Mouse (Mus musculus) liver, embryonic 14.5 days (tissue): ENCODE results near the gene Pknox2. TPM values are rescaled to one million over a fixed set of nuclear protein-coding genes. Genes with fewer than 3 reads are reported as not detected.

Experiments used
- ATAC-seq: fragments of 200-750 bp; cut with Nextera tagmentation; 2 replicates; pipeline ENCODE4 v1.8.0; 2017; ENCODE audit warnings: moderate number of reproducible peaks, mild to moderate bottlenecking, moderate library complexity; ENCODE audit not compliant: insufficient read depth
- DNase-seq, 3 experiments: peaks; one replicate each; pipeline ENCODE4 v3.0.0-alpha.2; 2012 to 2013; ENCODE audit warnings: low read depth in 3 of 3, low spot score in 3 of 3
- H3K27ac ChIP-seq: fragments of 300-500 bp; sonication (generic); 2 replicates; pipeline ENCODE4 v1.5.1; 2014; ENCODE audit warnings: moderate library complexity, mild to moderate bottlenecking, control low read depth, inconsistent platforms
- H3K27me3 ChIP-seq: fragments of 300-500 bp; sonication (generic); 2 replicates; pipeline ENCODE4 v1.6.1; 2014; ENCODE audit warnings: mild to moderate bottlenecking, low read length, moderate library complexity; ENCODE audit not compliant: control insufficient read depth, insufficient read depth
- H3K36me3 ChIP-seq: fragments of 300-500 bp; sonication (generic); replicated peaks from 2 replicates; pipeline ENCODE4 v1.6.1; 2014; ENCODE audit warnings: low read depth; ENCODE audit not compliant: control insufficient read depth, insufficient read depth
- H3K4me1 ChIP-seq, 2 experiments: fragments of 200-500 bp in 1 of 2; fragments of 300-500 bp in 1 of 2; sonication (generic) in 1 of 2; replicated peaks; 2 replicates each; pipeline ENCODE4 v1.6.1; 2012 to 2014; ENCODE audit warnings: antibody characterized with exemption in 1 of 2, inconsistent platforms in 1 of 2, low read length in 1 of 2; ENCODE audit not compliant: control insufficient read depth in 2 of 2, insufficient read depth in 2 of 2
- H3K4me2 ChIP-seq: fragments of 300-500 bp; sonication (generic); 2 replicates; pipeline ENCODE4 v1.6.1; 2014; ENCODE audit warnings: low read depth, mild to moderate bottlenecking, control low read depth, moderate library complexity
- H3K4me3 ChIP-seq, 2 experiments: fragments of 200-500 bp in 1 of 2; fragments of 300-500 bp in 1 of 2; sonication (generic) in 1 of 2; 2 replicates each; pipeline ENCODE4 v1.5.1; 2012 to 2014; ENCODE audit warnings: low read depth in 2 of 2, low read length in 2 of 2, mild to moderate bottlenecking in 2 of 2, control low read depth in 1 of 2, inconsistent platforms in 1 of 2, moderate library complexity in 1 of 2; ENCODE audit not compliant: insufficient read depth in 1 of 2
- H3K9ac ChIP-seq: fragments of 300-500 bp; sonication (generic); replicated peaks from 2 replicates; pipeline ENCODE4 v1.6.1; 2014; ENCODE audit warnings: mild to moderate bottlenecking, control low read depth, moderate library complexity
- H3K9me3 ChIP-seq: fragments of 300-500 bp; sonication (generic); 2 replicates; pipeline ENCODE4 v1.6.1; 2016; ENCODE audit warnings: low read length, mixed read lengths; ENCODE audit not compliant: control insufficient read depth
- CTCF ChIP-seq: IDR thresholded peaks from 2 replicates; pipeline ENCODE4 v1.5.1; 2016; ENCODE audit warnings: antibody characterized with exemption, low read depth, control low read depth
- EP300 ChIP-seq: IDR thresholded peaks from 2 replicates; pipeline ENCODE4 v1.6.1; 2016; ENCODE audit warnings: antibody characterized with exemption, low read depth
- WGBS: fragments of 180-500 bp; shearing (Covaris S2); extraction: QIAGEN DNeasy Blood & Tissue Kit; methylation state at CpG from one replicate; pipeline ENCODE4 v1.1.7; 2014; ENCODE audit not compliant: insufficient replicate concordance; 5-methylcytosine and 5-hydroxymethylcytosine counted together
- polyA plus RNA-seq, 2 experiments: library from polyadenylated mRNA; depleted of rRNA in 1 of 2; stranded (reverse) in 1 of 2; unstranded in 1 of 2; fragments of >200 nt; fragmentation: Nextera tagmentation in 1 of 2; extraction: Ambion mirVana in 1 of 2; gene quantifications; 2 replicates each; pipeline versions ENCODE4 v1.2.1 to v1.2.3; 2012 to 2014

Pknox2 gene
- polyA plus RNA-seq, 2 experiments, result 0.08 to 0.18 TPM

DNA sequence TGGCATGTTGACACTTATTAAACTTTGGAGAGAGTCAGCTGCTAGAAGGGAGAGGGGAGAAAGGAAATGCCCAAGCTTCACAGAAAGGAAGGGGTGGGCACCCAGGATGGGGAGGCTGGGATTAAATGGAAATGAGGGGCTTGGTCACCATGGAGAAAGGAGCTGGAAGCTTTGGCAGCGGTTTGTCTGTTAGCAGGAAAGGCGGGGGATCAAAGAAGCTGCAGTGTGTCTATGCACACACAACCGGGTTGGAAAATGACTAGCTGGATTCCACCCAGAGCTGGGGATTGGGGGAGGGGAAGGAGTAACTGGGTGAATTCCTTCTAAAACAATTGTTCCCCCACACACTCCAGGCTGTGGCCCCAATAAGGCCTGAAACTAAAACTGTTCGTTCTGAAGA is 31.7 kb upstream of the Pknox2 start:
- ATAC-seq (no peak), DNase-seq (no peak)
- Histone ChIP-seq H3K27ac (no peak overlapping the region), H3K4me1 (no peaks in the 10 kb centered on the region), H3K4me2 (no peak overlapping the region), H3K4me3 (no peak overlapping the region), H3K9me3 (no peaks in the 10 kb centered on the region), H3K36me3 (no peaks in the 10 kb centered on the region), H3K27me3 (no peaks in the 10 kb centered on the region), H3K9ac (no peak overlapping the region)
- TF ChIP-seq CTCF (no peak), EP300 (no peak)
- WGBS, result 27% methylated on average over 4 of the region's 4 CpGs

- TF ChIP-seq EP300 (no peak), CTCF (no peak)
- 42% methylated on average over 8 of the region's 8 CpGs for WGBS
- Histone ChIP-seq H3K36me3 (no peaks in the 10 kb centered on the region), H3K4me1 (no peaks in the 10 kb centered on the region), H3K4me3 (no peak overlapping the region), H3K27me3 (no peaks in the 10 kb centered on the region), H3K27ac (no peak overlapping the region), H3K9me3 (no peaks in the 10 kb centered on the region), H3K9ac (no peak overlapping the region), H3K4me2 (no peak overlapping the region)
- no peak for DNase-seq
- no peak for ATAC-seq
These were observed 30.3 kb upstream of the Pknox2 start for GRCm38 (mm10) chr9:37177551-37177950.

- H3K27me3 ChIP-seq, result no peaks in the 10 kb centered on the region
- H3K4me3 ChIP-seq, result no peak overlapping the region
- no peak for TF ChIP-seq EP300
- peak; percentile 90 for TF ChIP-seq CTCF
- no peak for ATAC-seq
- DNase-seq, result peak in 1 of 3 experiments; percentile 1
- 2% methylated on average over 5 of the region's 5 CpGs for WGBS
- H3K9me3 ChIP-seq, result no peaks in the 10 kb centered on the region
- no peak overlapping the region for H3K27ac ChIP-seq
- H3K4me2 ChIP-seq, result no peak overlapping the region
- H3K36me3 ChIP-seq, result no peaks in the 10 kb centered on the region
- H3K4me1 ChIP-seq, result no peaks in the 10 kb centered on the region
- no peak overlapping the region for H3K9ac ChIP-seq
These were observed 29.9 kb upstream of the Pknox2 start for GRCm38 (mm10) chr9:37177107-37177506.

DNA sequence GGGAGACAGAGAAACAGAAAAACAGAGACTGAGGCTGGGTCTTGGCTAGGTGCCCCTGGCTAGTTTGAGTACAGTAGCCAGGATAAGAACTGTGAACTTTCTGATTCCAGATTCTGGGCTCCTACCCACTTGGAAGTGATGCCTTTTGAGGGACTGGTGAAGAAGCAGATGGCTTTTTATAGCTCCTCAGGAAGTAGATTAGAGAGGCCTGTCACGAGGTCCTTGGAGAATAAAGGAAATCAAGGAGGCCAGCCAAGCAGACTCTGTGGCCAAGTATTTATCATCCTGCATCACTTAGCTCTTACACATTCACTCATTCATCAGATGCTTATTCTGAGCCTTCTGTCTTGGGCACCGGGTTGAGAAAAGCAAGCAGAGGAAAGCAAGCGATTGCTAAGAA is 28.8 kb upstream of the Pknox2 start:
- Histone ChIP-seq H3K4me3 (no peak overlapping the region), H3K27me3 (no peaks in the 10 kb centered on the region), H3K36me3 (no peaks in the 10 kb centered on the region), H3K9ac (no peak overlapping the region), H3K9me3 (no peaks in the 10 kb centered on the region), H3K4me2 (no peak overlapping the region), H3K4me1 (no peaks in the 10 kb centered on the region), H3K27ac (no peak overlapping the region)
- TF ChIP-seq EP300 (no peak), CTCF (no peak)
- no peak for DNase-seq
- no peak for ATAC-seq
- WGBS, result 38% methylated on average over 3 of the region's 3 CpGs

DNA sequence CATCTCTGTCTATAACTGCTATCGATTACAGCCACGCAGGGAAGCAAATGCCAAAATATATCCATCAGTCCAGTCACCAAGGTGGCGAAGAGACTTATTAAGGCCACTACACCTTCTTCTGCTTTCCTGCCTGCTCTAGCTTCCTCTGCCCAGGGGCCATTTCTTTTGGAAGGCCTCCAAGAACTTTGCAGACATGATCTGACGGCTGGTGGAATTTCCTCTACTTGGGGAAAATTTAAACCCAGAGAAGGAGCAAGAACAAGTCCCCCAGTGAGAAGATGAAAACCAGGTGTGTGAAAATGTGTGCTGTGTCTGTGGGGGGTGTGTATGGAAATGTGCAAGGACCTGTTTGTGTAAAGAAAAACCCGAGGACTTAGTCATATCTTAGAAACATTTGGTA is 26.2 kb upstream of the Pknox2 start:
- no peak for ATAC-seq
- no peak for DNase-seq
- H3K9me3 ChIP-seq, result no peaks in the 10 kb centered on the region
- H3K27me3 ChIP-seq, result no peaks in the 10 kb centered on the region
- H3K27ac ChIP-seq, result no peak overlapping the region
- H3K9ac ChIP-seq, result no peak overlapping the region
- no peaks in the 10 kb centered on the region for H3K4me1 ChIP-seq
- WGBS, result 43% methylated on average over 5 of the region's 5 CpGs
- no peaks in the 10 kb centered on the region for H3K36me3 ChIP-seq
- no peak overlapping the region for H3K4me3 ChIP-seq
- no peak overlapping the region for H3K4me2 ChIP-seq
- TF ChIP-seq EP300, result no peak
- no peak for TF ChIP-seq CTCF
